Mouse (Mus musculus): ENCODE data around the gene Zbtb45. TPM values are rescaled to one million over a fixed set of nuclear protein-coding genes. Genes with fewer than 3 reads are reported as not detected.
A peak's percentile ranks its signal among the peaks of the same experiment; 100 is the strongest.

Gene Zbtb45
- polyA plus RNA-seq (2014; fragmentation: Nextera tagmentation; extraction: Ambion mirVana), result 34.7 and 41.1 TPM in 2 replicates

DNA sequence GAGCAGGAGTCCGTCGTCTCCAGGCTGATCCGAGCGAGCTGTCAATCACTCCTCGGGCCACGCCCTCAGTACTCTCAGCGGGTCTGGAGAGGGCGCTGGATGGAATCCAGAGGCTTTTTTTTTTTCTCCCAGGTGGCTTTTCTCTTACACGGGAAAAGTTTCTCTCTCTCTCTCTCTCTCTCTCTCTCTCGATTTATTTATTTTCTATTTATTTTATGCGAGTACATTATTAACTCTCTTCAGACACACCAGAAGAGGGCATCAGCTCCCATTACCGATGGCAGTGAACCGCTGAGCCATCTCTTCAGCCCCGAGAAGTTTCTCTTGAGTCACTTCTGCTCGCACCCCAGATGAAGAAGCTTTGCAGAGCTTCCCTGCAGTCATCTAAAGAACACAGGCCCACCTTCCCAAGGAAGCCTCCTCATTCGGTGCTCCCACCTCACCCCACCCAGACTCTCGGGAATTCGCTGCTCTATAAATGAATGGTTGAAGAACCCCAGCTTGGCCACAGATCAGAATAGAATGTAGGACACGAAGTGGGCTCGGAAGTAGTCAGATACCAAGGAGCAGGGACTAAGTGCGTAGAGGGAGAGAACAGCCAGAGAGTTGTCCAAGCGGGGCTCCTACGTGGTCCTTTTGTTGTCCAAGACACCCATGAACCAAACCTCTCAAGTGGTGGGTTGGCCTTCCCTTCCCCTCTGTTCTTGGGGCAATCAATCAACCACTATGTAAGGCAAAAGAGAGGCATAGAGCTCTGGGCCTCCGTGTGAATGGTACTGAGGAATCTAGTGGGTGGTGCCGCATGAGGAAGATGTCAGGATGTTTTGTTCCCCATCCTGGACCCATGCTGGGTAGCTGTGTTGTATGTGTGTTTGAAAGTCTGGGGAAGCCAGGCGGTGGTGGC, at the start of gene Zbtb45:
Gene Zbtb45 (minus strand): TSS at position 30 of the 904 bp plus-strand sequence.
- Histone ChIP-seq H3K9me3 (replicated peaks; ENCODE audit: control insufficient read depth, low read length) (no peaks in the 10 kb centered on the region), H3K4me3 (ENCODE audit: low read depth, low read length) (peak within 1 kb of the TSS; percentile 51), H3K4me1 (ENCODE audit: control insufficient read depth, insufficient read depth, low read length) (peaks cover 12% of the 10 kb centered on the region), H3K27ac (ENCODE audit: low read depth, low read length) (peak within 1 kb of the TSS; percentile 88), H3K4me2 (ENCODE audit: low read length) (peak within 1 kb of the TSS; percentile 71), H3K9ac (ENCODE audit: low read length) (peak within 1 kb of the TSS; percentile 70), H3K36me3 (ENCODE audit: control insufficient read depth, insufficient read depth, low read length) (peaks cover 28% of the 10 kb centered on the region), H3K27me3 (replicated peaks; ENCODE audit: control insufficient read depth, insufficient read depth, low read length) (no peaks in the 10 kb centered on the region)
- DNase-seq (ENCODE audit: low spot score) (no peak), ATAC-seq (no peak)
- WGBS, result 10% methylated on average over 26 of the region's 26 CpGs

DNA sequence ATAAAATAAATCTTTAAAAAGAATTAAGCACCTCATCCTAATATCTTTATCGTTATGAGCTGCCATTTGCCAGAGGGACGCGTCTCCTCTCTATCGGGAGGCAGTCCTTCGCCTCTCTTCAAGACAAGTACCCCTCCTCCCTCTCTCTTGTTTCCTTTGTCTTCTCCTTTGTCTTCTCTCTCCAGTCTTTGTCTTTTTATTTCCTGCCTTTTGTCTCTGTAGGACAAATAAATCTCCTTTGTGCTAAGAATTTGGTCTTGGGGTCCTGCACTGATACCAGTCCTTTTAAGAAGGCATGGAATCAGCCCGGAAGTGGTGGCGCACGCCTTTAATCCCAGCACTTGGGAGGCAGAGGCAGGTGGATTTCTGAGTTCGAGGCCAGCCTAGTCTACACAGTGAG, 49.7 kb upstream of the Zbtb45 start:
- 84% methylated on average over 9 of the region's 9 CpGs for WGBS
- no peak for ATAC-seq
- no peaks in the 10 kb centered on the region for H3K27me3 ChIP-seq (replicated peaks; ENCODE audit: control insufficient read depth, insufficient read depth, low read length)

DNA sequence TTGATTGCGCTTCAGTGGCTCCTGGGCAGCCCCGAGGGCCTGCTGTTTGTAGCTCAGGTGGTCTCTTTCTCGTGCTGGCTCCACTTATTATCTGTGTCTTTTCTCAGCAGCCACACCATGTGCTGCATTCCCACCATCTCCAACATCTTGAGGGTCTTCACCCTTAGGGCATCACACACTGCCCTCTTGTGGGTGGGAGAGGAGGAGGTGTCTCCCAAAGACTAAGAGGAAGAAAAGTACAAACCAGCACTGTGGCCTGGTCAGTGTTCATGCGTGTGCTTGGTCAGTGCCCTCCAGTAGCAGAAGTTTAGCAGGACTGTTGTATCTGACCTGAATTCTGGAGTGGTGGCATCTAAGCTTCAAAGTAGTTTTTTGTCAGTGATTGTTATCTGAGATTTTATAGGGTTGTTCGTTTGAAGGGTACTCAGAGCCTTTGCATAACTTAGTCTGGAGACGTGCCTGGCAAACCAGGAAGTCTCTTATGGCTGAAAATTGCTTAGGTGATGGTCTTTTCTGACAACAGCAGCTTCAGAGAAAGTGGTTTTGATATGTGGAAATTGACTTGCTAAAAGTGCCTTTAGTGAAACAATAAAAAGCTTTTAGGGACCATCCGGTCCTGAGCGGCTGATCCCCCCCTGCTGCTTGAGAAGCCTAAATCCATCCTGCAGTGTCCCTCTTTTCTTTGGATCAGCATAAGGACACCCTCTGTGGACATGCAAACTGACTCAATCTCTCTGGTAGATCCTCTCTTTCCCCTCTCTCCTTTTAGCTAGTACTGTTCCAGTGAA, 47.3 kb upstream of the Zbtb45 start:
- DNase-seq (ENCODE audit: low spot score) (no peak), ATAC-seq (no peak)
- no peaks in the 10 kb centered on the region for H3K27me3 ChIP-seq (replicated peaks; ENCODE audit: control insufficient read depth, insufficient read depth, low read length)
- 50% methylated on average over 8 of the region's 8 CpGs for WGBS
- H3K9me3 ChIP-seq (replicated peaks; ENCODE audit: control insufficient read depth, low read length), result no peaks in the 10 kb centered on the region
- H3K4me1 ChIP-seq (ENCODE audit: control insufficient read depth, insufficient read depth, low read length), result peaks cover 4% of the 10 kb centered on the region; the same call in 1 of the 2 replicates
- no peak overlapping the region for H3K27ac ChIP-seq (ENCODE audit: low read depth, low read length)
- no peak overlapping the region for H3K9ac ChIP-seq (ENCODE audit: low read length)
- no peak overlapping the region for H3K4me2 ChIP-seq (ENCODE audit: low read length)
- no peaks in the 10 kb centered on the region for H3K36me3 ChIP-seq (ENCODE audit: control insufficient read depth, insufficient read depth, low read length)
- no peak overlapping the region for H3K4me3 ChIP-seq (ENCODE audit: low read depth, low read length)

More for the DNA sequence above, 49.7 kb upstream of the Zbtb45 start:
- 0 out of 2 replicates have a peak, but pooled peaks cover 3% of the 10 kb centered on the region for H3K9me3 ChIP-seq (replicated peaks; ENCODE audit: control insufficient read depth, low read length)
- no peak overlapping the region for H3K4me2 ChIP-seq (ENCODE audit: low read length)
- no peak overlapping the region for H3K9ac ChIP-seq (ENCODE audit: low read length)
- no peak overlapping the region for H3K4me3 ChIP-seq (ENCODE audit: low read depth, low read length)
- H3K4me1 ChIP-seq (ENCODE audit: control insufficient read depth, insufficient read depth, low read length), result 0 out of 2 replicates have a peak, but pooled peaks cover 4% of the 10 kb centered on the region
- H3K27ac ChIP-seq (ENCODE audit: low read depth, low read length), result no peak overlapping the region
- no peak for DNase-seq (ENCODE audit: low spot score)
- H3K36me3 ChIP-seq (ENCODE audit: control insufficient read depth, insufficient read depth, low read length), result no peaks in the 10 kb centered on the region

DNA sequence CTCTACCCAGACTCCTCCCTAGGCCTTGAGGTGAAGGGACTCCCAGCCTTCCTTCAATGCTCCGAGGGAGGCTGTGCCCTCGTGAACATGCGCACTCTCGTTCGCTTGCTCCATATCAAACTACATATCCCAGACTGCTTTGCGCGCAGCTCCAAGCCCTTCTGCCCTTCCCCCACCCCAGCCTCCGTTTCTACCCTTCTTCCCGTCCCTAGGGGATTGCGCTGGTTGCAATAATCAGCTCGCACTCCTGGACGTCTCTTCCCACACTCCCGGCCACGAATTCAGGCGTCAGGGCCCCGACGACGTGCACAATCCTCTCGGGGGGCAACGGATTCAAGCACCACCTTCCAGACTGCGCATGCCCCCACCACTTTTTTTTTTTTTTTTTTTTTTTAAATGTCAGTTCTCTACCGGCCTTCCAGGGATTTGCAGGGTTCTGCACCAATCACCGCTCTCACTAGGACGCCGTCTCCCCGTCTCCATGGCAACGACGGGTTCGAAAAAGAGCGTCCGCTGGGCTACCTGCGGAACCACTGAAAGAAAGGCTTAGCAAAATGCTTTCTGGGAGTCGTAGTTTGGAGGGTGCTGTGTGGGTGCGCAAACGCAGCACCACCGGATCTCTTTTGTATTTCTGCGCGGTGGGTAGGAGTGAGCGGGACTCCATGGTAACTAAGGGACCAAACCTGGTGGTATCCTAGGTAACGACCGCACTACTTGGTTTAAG, 44.6 kb upstream of the Zbtb45 start, which contains the start of gene Mzf1:
Gene Mzf1 (minus strand): TSS at position 478 of the 724 bp plus-strand sequence.
- H3K27ac ChIP-seq (ENCODE audit: low read depth, low read length), result peak within 1 kb of the TSS; percentile 96
- peak; percentile 97 for ATAC-seq

DNA sequence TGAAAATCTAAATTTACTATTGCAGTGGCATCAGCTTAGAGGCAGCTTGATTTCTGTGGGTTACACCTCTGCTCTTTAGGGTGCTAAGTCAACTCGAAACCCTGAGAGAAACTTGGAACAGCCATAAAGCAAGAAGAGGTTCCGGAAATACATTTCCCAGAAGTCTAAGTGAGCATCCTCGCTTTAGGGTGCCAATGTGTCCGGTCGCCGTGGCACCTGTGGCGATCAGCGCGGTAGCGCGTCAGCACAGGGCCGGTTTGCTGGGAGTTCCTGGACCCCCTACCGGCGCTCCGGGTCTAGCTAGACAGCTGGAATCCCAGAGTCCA, 44.1 kb upstream of the Zbtb45 start:
- H3K9me3 ChIP-seq (replicated peaks; ENCODE audit: control insufficient read depth, low read length), result no peaks in the 10 kb centered on the region
- WGBS, result 2% methylated on average over 15 of the region's 15 CpGs
- H3K4me3 ChIP-seq (ENCODE audit: low read depth, low read length), result peak overlapping the region; percentile 52
- no peaks in the 10 kb centered on the region for H3K27me3 ChIP-seq (replicated peaks; ENCODE audit: control insufficient read depth, insufficient read depth, low read length)
- peak overlapping the region; percentile 96 for H3K27ac ChIP-seq (ENCODE audit: low read depth, low read length)
- H3K4me1 ChIP-seq (ENCODE audit: control insufficient read depth, insufficient read depth, low read length), result peaks cover 4% of the 10 kb centered on the region; the same call in 1 of the 2 replicates
- peak overlapping the region; percentile 70 for H3K9ac ChIP-seq (ENCODE audit: low read length)
- ATAC-seq (no peak), DNase-seq (ENCODE audit: low spot score) (no peak)
- H3K36me3 ChIP-seq (ENCODE audit: control insufficient read depth, insufficient read depth, low read length), result 0 out of 2 replicates have a peak, but pooled peaks cover 2% of the 10 kb centered on the region
- peak overlapping the region; percentile 57 for H3K4me2 ChIP-seq (ENCODE audit: low read length)

More for the DNA sequence above, 44.6 kb upstream of the Zbtb45 start, which contains the start of gene Mzf1:
- Histone ChIP-seq H3K9ac (ENCODE audit: low read length) (peak within 1 kb of the TSS; percentile 70), H3K4me2 (ENCODE audit: low read length) (peak within 1 kb of the TSS; percentile 57), H3K4me1 (ENCODE audit: control insufficient read depth, insufficient read depth, low read length) (peaks cover 4% of the 10 kb centered on the region; the same call in 1 of the 2 replicates), H3K27me3 (replicated peaks; ENCODE audit: control insufficient read depth, insufficient read depth, low read length) (no peaks in the 10 kb centered on the region), H3K4me3 (ENCODE audit: low read depth, low read length) (peak within 1 kb of the TSS; percentile 52), H3K9me3 (replicated peaks; ENCODE audit: control insufficient read depth, low read length) (no peaks in the 10 kb centered on the region), H3K36me3 (ENCODE audit: control insufficient read depth, insufficient read depth, low read length) (0 out of 2 replicates have a peak, but pooled peaks cover 2% of the 10 kb centered on the region)
- peak; percentile 100 for DNase-seq (ENCODE audit: low spot score)
- WGBS, result under 1% methylated on average over 41 of the region's 41 CpGs

DNA sequence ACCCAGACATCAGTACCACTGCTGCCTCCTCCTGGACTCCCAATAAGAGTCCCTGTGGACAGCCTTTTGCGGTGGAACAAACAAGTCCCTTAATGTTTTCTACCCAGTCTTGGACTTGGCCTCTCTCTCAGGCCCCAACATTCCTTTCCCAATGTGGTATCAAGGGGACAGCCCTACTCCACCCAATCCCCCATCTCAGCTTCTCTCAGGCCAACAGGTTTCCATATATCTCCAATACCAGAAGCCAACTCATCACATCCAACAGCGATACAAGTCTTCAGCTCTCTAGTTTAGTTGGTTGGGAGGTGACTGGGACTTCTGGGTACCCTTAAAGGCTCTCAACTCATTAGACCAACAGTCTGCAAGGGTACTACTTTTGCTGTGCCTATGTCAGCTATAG, 43.7 kb upstream of the Zbtb45 start:
- no peak for ATAC-seq
- peak overlapping the region; percentile 70 for H3K9ac ChIP-seq (ENCODE audit: low read length)
- no peak overlapping the region for H3K27ac ChIP-seq (ENCODE audit: low read depth, low read length)

DNA sequence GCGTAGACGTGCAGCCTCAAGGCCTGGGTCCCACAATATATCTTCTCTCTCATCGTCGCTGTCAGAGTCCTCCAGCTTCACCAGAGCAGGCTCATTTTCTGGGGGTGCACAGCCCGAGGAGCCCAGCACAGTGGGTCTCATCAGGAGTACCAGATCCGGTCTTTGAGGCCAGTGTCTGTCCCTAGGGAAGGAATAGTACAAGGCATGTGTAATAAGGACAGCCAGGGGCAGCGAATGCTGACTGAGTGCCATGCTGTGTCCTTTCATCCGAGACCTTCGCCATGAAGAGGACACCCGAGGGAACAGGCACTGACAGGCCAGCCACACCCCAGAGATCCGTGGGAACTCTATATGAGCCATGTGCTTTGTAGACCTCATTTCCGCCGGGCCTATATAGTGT, 43.2 kb upstream of the Zbtb45 start:
- Histone ChIP-seq H3K9ac (ENCODE audit: low read length) (no peak overlapping the region), H3K4me3 (ENCODE audit: low read depth, low read length) (no peak overlapping the region), H3K4me1 (ENCODE audit: control insufficient read depth, insufficient read depth, low read length) (peaks cover 4% of the 10 kb centered on the region; the same call in 1 of the 2 replicates), H3K27ac (ENCODE audit: low read depth, low read length) (no peak overlapping the region), H3K36me3 (ENCODE audit: control insufficient read depth, insufficient read depth, low read length) (0 out of 2 replicates have a peak, but pooled peaks cover 2% of the 10 kb centered on the region), H3K9me3 (replicated peaks; ENCODE audit: control insufficient read depth, low read length) (no peaks in the 10 kb centered on the region), H3K27me3 (replicated peaks; ENCODE audit: control insufficient read depth, insufficient read depth, low read length) (no peaks in the 10 kb centered on the region), H3K4me2 (ENCODE audit: low read length) (no peak overlapping the region)
- ATAC-seq, result no peak
- no peak for DNase-seq (ENCODE audit: low spot score)
- WGBS, result 87% methylated on average over 13 of the region's 13 CpGs

More for the DNA sequence above, 43.7 kb upstream of the Zbtb45 start:
- Histone ChIP-seq H3K36me3 (ENCODE audit: control insufficient read depth, insufficient read depth, low read length) (0 out of 2 replicates have a peak, but pooled peaks cover 2% of the 10 kb centered on the region), H3K4me1 (ENCODE audit: control insufficient read depth, insufficient read depth, low read length) (peaks cover 4% of the 10 kb centered on the region; the same call in 1 of the 2 replicates), H3K4me2 (ENCODE audit: low read length) (peak overlapping the region; percentile 57), H3K27me3 (replicated peaks; ENCODE audit: control insufficient read depth, insufficient read depth, low read length) (no peaks in the 10 kb centered on the region), H3K9me3 (replicated peaks; ENCODE audit: control insufficient read depth, low read length) (no peaks in the 10 kb centered on the region), H3K4me3 (ENCODE audit: low read depth, low read length) (peak overlapping the region; percentile 52)
- no peak for DNase-seq (ENCODE audit: low spot score)
- 93% methylated on average over 2 of the region's 2 CpGs for WGBS

DNA sequence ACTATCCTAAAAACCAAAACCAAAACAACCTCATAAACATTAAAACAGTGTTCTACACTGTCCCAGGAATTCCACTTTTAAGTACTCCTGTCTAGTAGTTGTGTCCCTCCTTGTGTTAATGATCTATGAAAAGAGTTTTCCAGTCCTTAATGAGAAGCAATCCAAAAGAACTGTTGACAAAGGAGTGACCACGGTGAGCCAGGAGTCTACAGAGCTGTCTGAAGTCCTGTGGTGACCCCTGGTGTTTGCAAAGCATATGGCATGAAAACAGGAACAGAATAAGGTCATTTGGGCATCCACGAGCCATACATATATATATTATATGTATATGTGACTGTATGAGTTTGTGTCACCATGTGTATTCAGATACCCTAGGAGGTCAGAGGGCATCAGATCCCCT, 36.2 kb upstream of the Zbtb45 start:
- DNase-seq (ENCODE audit: low spot score) (peak; percentile 72), ATAC-seq (peak; percentile 43)

More for the DNA sequence above, 36.2 kb upstream of the Zbtb45 start:
- H3K4me2 ChIP-seq (ENCODE audit: low read length), result no peak overlapping the region
- H3K9me3 ChIP-seq (replicated peaks; ENCODE audit: control insufficient read depth, low read length), result no peaks in the 10 kb centered on the region
- WGBS, result 14% methylated on average over 2 of the region's 2 CpGs
- 0 out of 2 replicates have a peak, but pooled peaks cover 1% of the 10 kb centered on the region for H3K36me3 ChIP-seq (ENCODE audit: control insufficient read depth, insufficient read depth, low read length)
- H3K4me3 ChIP-seq (ENCODE audit: low read depth, low read length), result no peak overlapping the region
- no peak overlapping the region for H3K27ac ChIP-seq (ENCODE audit: low read depth, low read length)
- no peak overlapping the region for H3K9ac ChIP-seq (ENCODE audit: low read length)
- no peaks in the 10 kb centered on the region for H3K4me1 ChIP-seq (ENCODE audit: control insufficient read depth, insufficient read depth, low read length)
- H3K27me3 ChIP-seq (replicated peaks; ENCODE audit: control insufficient read depth, insufficient read depth, low read length), result peaks cover 36% of the 10 kb centered on the region

Data from forebrain, embryonic 14.5 days (tissue).